8 mouse cellular contexts compared by ENCODE assay signal in genomic region chr12:108436029-108436923, GRCm38 (mm10).
DNase-seq lines count a peak whose midpoint lies in the region; ATAC-seq and TF ChIP-seq lines count a peak whose summit lies in the region.

No protein-coding gene starts in this region.

- no peak for ATAC-seq in kidney, postnatal 0 days (replicated peaks; ENCODE audit: low FRiP score, low read depth)
- ATAC-seq in limb, embryonic 14.5 days (ENCODE audit: low FRiP score, low read depth) = peak; percentile 50; the same call in 1 of the 2 replicates
- ATAC-seq in inflammation-experienced regulatory T-cells, adult 6 months = no peak

- H3K4me2 ChIP-seq in kidney, postnatal 0 days (ENCODE audit: low read length) = no peak overlapping the region
- H3K4me2 ChIP-seq in limb, embryonic 14.5 days (replicated peaks; ENCODE audit: low read depth, low read length, severe bottlenecking) = no peak overlapping the region

- H3K27ac ChIP-seq in kidney, postnatal 0 days = peak overlapping the region; percentile 70
- H3K27ac ChIP-seq in brown adipose tissue, adult 24 weeks (replicated peaks; ENCODE audit: low read depth, low read length) = peak overlapping the region; percentile 26; the same call in 1 of the 2 replicates
- peak overlapping the region; percentile 39 for H3K27ac ChIP-seq in heart, embryonic 10.5 days
- peak overlapping the region; percentile 44; the same call in 1 of the 2 replicates for H3K27ac ChIP-seq in limb, embryonic 14.5 days (replicated peaks; ENCODE audit: low read depth, low read length)
- H3K27ac ChIP-seq in cerebellum, adult 2 months (ENCODE audit: insufficient read depth, low read length) = no peak overlapping the region

- 70% methylated on average over 24 of the region's 24 CpGs for WGBS in kidney, postnatal 0 days
- WGBS in heart, embryonic 10.5 days = 58% methylated on average over 24 of the region's 24 CpGs
- WGBS in limb, embryonic 14.5 days = 66% methylated on average over 24 of the region's 24 CpGs
- WGBS in cerebellum, adult 2 months = 76% methylated on average over 24 of the region's 24 CpGs

- DNase-seq in kidney, postnatal 0 days (ENCODE audit: low spot score) = peak; percentile 77
- no peak for DNase-seq in kidney, postnatal 25 days
- DNase-seq in heart, embryonic 10.5 days (ENCODE audit: low spot score) = no peak
- peak; percentile 68 for DNase-seq in limb, embryonic 14.5 days (ENCODE audit: low spot score)
- peak; percentile 47 for DNase-seq in skeletal muscle tissue, adult 2 months (ENCODE audit: low read depth, low spot score)
- DNase-seq in cerebellum, adult 2 months = no peak

- H3K4me1 ChIP-seq in kidney, postnatal 0 days (replicated peaks; ENCODE audit: insufficient read depth, low read length) = 0 out of 2 replicates have a peak, but pooled peaks cover 3% of the 10 kb centered on the region
- H3K4me1 ChIP-seq in brown adipose tissue, adult 24 weeks (ENCODE audit: control insufficient read depth, insufficient read depth, insufficient read length, low read length) = no peaks in the 10 kb centered on the region; the same call in 1 of the 2 replicates
- H3K4me1 ChIP-seq in heart, embryonic 10.5 days = peaks cover 55% of the 10 kb centered on the region
- peaks cover 20% of the 10 kb centered on the region for H3K4me1 ChIP-seq in limb, embryonic 14.5 days (ENCODE audit: control insufficient read depth, insufficient read depth, low read length)
- H3K4me1 ChIP-seq in cerebellum, adult 2 months (ENCODE audit: control insufficient read depth, insufficient read depth, low read length) = peaks cover 29% of the 10 kb centered on the region

- no peak for TF ChIP-seq CTCF in kidney, postnatal 0 days (IDR thresholded peaks at IDR 0.05; ENCODE audit: low read depth)
- TF ChIP-seq CTCF in cerebellum, adult 2 months (IDR thresholded peaks at IDR 0.05; ENCODE audit: borderline replicate concordance, insufficient read depth, low read depth, low read length) = no peak

- H3K9ac ChIP-seq in kidney, postnatal 0 days (ENCODE audit: low read depth, low read length) = no peak overlapping the region
- H3K9ac ChIP-seq in limb, embryonic 14.5 days (ENCODE audit: low read depth, low read length, severe bottlenecking) = no peak overlapping the region

- no peaks in the 10 kb centered on the region for H3K27me3 ChIP-seq in kidney, postnatal 0 days (ENCODE audit: insufficient read depth, low read length)
- no peaks in the 10 kb centered on the region for H3K27me3 ChIP-seq in heart, embryonic 10.5 days (ENCODE audit: insufficient read depth, poor library complexity, severe bottlenecking)
- no peaks in the 10 kb centered on the region for H3K27me3 ChIP-seq in limb, embryonic 14.5 days (ENCODE audit: control insufficient read depth, insufficient read depth, low read length)
- no peaks in the 10 kb centered on the region for H3K27me3 ChIP-seq in cerebellum, adult 2 months (ENCODE audit: control insufficient read depth, insufficient read depth, low read length)

- TF ChIP-seq POLR2A in limb, embryonic 14.5 days (IDR thresholded peaks at IDR 0.05; ENCODE audit: borderline replicate concordance, extremely low read depth, insufficient read depth, insufficient read length) = no peak
- no peak for TF ChIP-seq POLR2A in cerebellum, adult 2 months (IDR thresholded peaks at IDR 0.05; ENCODE audit: borderline replicate concordance, insufficient read depth, low read length)

- no peaks in the 10 kb centered on the region for H3K36me3 ChIP-seq in kidney, postnatal 0 days (ENCODE audit: insufficient read depth, low read length)
- no peaks in the 10 kb centered on the region for H3K36me3 ChIP-seq in heart, embryonic 10.5 days
- no peaks in the 10 kb centered on the region for H3K36me3 ChIP-seq in limb, embryonic 14.5 days (ENCODE audit: control insufficient read depth, insufficient read depth, low read length)

- H3K9me3 ChIP-seq in kidney, postnatal 0 days (replicated peaks; ENCODE audit: low read length) = no peaks in the 10 kb centered on the region
- H3K9me3 ChIP-seq in heart, embryonic 10.5 days = no peaks in the 10 kb centered on the region
- H3K9me3 ChIP-seq in limb, embryonic 14.5 days (ENCODE audit: control insufficient read depth, low read length) = no peaks in the 10 kb centered on the region

- no peak overlapping the region for H3K4me3 ChIP-seq in kidney, postnatal 0 days (replicated peaks; ENCODE audit: low read depth, low read length)
- no peak overlapping the region for H3K4me3 ChIP-seq in brown adipose tissue, adult 24 weeks (ENCODE audit: insufficient read depth, low read depth, low read length)
- no peak overlapping the region for H3K4me3 ChIP-seq in heart, embryonic 10.5 days
- H3K4me3 ChIP-seq in limb, embryonic 14.5 days (replicated peaks; ENCODE audit: low read length) = no peak overlapping the region
- no peak overlapping the region for H3K4me3 ChIP-seq in cerebellum, adult 2 months (replicated peaks; ENCODE audit: insufficient read depth, low read depth, low read length)

Comparison
In these comparisons a context has a peak if more than half of its experiments do, and no peak if none do; other contexts are left out.
1. DNase-seq: peak in kidney, postnatal 0 days (single experiment), limb, embryonic 14.5 days (single experiment) and skeletal muscle tissue, adult 2 months (single experiment); none in kidney, postnatal 25 days (0 of 2), heart, embryonic 10.5 days (single experiment) and cerebellum, adult 2 months (0 of 2).